Mouse (Mus musculus) gastrocnemius, adult 18-20 months (tissue): ENCODE data around the gene Aldh3b3. TPM values are rescaled to one million over a fixed set of nuclear protein-coding genes. Genes with fewer than 3 reads are reported as not detected.
A peak's percentile ranks its signal among the peaks of the same experiment; 100 is the strongest.
"Not testable (repeated sequence)": the region's sequence is repeated elsewhere in the genome, so short reads cannot be mapped to it uniquely, and the experiment has no call there.

ENCODE experiments used
- DNase-seq: peaks from one replicate; pipeline ENCODE4 v3.0.0; 2021; ENCODE audit warnings: low spot score
- total RNA-seq, 2 experiments: library from RNA; stranded (reverse); gene quantifications; 2 replicates each; pipeline ENCODE4 v1.2.3; 2021

The Aldh3b3 gene
- total RNA-seq, 2 experiments from 2014 or later: not detected

DNA sequence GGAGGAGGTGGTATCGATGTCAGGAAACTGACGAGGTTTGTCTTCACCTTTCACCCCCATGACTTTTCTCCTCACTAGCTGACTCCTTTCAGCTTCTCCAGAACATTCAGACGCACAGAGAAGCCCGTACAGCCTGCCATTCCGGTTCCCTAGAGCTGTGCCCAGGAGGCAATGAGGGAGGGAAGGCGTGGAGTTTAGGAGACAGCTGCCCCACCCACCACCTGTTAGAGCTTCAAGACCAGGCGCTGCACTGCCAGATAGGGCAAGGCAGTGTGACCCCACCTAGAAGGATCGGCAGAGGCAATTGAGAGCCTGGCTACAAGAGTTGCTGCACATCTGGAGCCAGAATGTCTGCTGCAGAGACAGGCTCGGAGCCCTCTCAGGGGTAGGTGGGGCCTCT lies 13.8 kb downstream of the Aldh3b3 start, which contains the start of gene Aldh3b2:
Gene Aldh3b2 (plus strand): TSS at position 100 of the 400 bp plus-strand sequence.
- DNase-seq: no peak

DNA sequence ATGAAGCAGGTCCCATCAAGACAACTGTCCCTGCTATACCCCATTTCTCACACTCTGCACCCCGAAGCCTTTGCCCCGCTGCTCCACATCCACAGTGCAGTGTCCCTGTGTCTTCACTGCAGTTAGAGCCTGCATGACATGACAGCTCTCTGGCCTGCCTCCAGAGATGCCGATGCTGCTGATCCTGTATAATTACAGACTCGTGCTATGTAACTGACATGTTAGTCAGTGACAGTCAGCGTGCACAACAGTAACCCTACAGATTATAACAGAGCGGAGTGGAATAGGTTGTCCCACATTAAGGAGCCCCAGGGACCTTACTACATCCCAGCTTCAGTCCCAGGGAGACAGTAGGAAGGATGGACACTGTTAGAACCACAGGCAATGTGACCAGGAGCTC lies 16.2 kb downstream of the Aldh3b3 start:
- DNase-seq: not testable (repeated sequence)

DNA sequence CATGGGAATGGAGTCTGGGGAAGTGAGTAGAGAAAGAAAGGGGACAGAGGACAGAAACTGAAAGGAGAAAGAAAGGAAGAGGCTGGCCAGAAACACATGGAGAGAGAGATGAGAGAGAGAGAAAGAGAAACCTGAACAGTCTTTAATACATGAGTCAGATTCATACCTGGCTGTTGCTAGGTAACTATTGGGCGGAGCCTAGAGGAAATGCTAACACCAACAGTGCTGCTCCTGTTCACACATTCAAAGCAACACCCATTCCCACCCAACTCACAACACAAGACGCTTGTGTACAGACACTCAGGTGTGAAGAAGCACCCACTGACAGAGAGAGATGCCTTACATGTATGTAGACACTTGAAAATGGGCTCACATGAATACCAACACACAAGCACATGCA lies 17.4 kb downstream of the Aldh3b3 start:
- DNase-seq: no peak

DNA sequence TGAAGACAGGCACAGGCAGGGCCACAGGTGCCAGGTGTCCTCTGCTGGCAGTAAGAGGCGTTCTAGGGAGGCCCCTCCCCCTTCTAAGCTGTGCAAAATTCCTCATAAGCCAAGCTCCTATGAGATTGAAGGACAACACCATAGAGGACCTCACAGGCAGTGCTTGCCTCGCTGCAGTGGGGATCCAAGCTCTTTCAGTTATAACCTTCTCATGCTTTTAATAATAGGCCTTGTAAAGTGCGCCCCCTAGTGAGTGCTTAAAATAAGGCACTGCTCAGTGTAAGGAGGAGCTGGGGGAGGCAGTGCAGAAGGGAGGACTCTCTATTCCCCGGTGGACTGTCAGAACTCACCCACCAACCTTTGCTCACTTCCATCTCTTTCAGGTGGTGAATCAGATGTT lies 21.9 kb downstream of the Aldh3b3 start:
- peak; percentile 87 for DNase-seq

DNA sequence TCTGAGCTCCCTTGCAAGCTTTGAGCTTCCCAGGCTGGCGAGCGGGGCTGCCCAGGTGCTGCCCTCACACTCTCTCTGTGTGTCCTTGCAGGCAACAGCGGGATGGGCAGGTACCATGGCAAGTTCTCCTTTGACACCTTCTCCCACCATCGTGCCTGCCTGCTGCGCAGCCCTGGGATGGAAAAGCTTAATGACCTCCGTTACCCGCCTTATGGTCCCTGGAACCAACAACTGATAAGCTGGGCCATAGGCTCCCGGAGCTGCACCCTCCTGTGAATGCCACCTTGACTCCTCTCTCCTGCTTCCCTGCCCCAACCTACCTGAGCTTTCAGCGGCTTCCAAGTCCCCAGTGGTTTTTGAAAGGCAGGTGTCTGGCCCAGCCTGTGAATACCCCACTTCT lies 22.5 kb downstream of the Aldh3b3 start:
- no peak for DNase-seq

DNA sequence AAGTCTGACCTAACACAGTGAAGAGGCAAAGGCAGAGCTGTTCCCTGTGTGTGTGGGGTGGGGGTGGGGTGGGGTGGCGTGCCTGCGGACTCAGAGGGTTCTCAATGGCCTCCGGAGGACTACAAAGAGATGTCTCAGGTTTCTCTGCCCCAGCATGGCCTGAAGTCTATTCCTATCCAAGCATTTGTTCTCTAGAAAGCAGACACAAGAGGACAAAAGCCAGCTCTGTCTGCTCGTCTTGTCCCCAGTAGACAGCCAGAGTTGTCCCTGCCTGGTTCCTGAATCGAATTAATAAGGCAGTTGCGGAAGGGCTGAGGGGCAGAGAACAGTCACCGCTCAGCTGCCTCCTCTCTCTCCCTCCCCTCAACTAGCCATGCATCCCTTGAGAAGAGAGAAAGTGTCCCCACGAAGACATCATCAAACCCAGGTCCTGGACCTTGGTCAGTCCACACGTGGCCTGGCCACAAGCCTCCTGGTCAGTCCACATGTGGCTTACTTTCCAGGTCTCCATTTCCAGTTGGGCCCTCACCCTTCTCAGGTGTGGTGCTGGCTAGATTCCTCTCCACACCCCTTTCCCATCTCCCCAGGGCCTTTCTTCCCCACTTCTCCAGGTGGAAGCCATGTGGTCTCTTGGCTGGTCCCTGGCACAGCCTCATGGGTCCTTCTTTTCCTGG lies 25.2 kb downstream of the Aldh3b3 start:
- no peak for DNase-seq

DNA sequence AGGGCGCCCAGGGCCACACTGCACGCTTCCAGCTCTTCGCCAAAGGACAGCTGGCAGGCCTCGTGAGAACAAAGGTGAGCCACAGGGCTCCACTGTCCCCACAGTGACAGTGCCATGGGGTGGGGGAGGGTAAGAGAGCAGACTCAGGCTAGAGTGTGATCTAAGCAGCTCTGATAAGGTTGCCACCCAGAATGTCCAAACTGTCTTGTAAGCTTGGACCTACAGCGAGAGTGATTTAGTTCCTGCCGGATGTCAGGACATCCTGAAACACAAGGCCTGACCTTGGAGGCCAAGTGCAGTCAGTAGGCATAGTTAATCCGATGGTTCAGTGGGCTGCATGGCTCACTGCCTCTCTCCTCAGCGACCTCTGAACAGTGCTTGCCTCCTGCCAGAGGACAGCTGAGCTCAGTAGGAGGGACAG lies 26.8 kb downstream of the Aldh3b3 start:
- no peak for DNase-seq

DNA sequence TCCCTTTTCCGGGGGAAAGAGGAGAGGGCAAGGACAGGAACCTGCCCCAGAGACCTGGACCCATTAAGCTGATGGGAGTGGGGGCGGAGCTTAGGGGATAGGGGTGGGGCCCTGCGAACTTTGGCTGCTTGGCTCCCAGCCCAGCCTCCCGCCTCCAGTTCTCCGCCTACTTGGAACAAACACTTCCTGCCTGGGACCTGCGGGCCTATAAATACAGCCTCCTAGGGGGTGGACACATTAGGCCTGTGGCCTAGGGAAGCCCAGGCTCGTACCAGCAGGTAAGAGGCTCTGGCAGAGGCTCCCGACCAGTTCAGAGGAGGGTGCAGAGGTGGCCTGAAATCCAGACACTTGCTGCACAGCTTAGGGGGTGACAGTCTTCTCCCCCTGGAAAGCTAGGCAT lies 27.9 kb downstream of the Aldh3b3 start, which contains the start of gene Acy3:
Gene Acy3 (plus strand): TSS at position 237 of the 400 bp plus-strand sequence.
- DNase-seq: peak; percentile 80

DNA sequence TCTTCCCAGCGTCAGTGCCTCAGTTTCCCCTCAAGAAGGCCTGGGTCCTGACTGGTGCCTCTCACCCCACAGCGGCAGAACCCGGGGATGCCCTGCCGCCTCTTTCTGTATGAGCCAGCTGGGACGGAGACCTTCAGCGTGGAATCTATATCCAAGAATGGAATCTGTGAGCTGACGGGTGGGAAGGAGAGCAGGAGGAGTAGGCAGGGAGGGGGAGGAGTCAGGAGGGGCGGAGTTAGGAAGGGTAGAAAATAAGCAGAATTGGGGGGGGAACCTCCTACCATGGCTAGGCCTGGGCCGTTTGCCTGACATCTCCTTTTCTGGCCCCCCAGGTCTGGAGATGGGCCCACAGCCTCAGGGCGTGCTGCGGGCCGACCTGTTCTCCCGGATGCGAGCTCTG lies 29.6 kb downstream of the Aldh3b3 start:
- no peak for DNase-seq

DNA sequence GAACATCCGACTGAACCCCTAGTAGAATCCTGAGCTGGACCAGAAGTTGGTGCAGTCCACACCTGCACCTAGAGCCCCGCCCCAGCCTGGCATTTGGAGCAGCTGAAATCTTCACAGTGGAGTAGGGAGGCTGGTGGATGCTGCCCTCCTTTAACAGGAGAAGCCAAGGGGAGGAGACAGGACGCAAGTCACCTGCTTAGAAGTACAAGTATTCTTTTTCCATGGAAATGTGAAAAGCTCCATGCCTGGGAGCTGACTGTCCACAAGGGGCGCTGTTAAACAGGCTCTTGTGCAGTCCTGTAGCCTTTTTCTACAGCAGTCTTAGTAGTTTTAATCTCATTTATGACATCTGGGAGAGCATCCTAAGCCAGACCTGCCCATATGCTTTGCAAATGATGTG lies 30.3 kb downstream of the Aldh3b3 start:
- no peak for DNase-seq

DNA sequence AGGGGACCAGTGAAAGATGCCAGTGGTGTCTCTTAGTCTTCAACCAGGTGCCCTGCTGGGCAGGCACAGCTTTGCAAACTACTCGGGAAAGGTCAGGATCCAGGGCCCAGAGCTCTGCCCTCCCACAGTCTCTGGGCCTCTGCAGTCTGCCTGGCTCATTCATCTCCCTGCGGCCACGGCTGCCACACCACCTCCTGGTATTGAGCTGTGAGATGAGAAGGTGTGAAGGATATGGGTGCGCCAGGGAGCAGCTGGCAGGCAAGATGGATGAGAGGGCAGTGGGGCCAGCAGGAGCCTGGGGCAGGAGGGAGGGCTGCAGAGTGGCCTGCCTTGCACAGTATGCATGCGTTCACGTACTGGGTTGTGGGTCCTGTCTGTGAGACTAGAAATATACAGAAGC lies 32.4 kb downstream of the Aldh3b3 start:
- peak; percentile 27 for DNase-seq

DNA sequence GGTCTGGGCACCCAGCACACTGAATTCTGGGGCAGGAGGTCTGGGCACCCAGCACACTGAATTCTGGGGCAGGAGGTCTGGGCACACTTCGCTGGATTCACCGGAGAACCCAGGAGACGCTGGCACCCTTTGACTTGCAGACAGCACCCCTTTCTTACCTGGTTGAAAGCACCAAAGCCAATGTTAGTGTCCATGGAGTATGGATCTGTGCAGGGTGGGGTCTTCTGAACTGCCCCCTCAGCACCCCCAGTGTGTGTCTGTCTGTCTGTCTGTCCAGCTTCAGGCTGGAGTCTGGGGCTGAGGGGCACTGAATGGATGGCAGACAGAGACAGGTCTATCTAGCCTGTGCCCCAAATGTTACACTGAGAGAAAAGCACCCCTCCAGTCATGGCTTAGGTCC lies 33.1 kb downstream of the Aldh3b3 start:
- DNase-seq: no peak

DNA sequence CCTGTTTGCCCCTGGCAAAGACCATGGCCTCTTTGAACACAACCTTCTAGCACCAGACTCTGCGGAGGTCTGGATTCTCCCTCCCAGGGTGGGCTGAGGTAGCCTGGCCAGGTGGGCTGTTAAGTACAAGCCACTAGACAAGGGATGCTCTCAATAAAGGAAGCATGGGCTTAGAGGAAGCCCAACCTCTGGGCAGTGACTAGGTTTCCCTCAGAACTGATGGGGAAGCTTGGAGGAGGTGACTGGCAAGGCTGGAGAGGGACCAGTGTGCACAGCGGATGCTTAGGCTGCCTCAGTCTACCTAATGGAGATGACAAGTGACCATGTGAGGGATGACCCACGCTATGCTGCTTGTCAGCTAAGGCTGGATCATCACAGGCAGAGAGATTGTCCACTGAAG lies 33.5 kb downstream of the Aldh3b3 start:
- DNase-seq: no peak

DNA sequence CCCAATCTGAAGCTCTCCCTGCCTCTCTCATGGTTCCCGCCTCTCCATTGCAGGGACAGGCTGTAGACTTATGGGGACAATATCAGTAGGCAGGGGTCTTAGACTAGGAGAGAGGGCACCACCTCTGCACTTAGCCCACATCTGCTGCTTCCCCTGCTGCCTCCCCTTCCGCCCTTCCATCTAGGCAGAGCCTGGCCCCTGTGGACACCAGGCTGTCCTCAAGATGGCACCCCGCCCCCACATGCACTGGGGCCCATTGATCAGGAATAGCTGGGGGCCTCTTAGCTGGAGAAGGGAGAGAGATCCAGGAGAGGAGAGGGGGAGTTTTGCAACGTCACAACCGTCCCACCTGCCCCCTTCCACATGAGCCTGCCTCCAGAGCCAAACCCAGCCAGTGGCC lies 34.0 kb downstream of the Aldh3b3 start, which contains the start of gene Tbx10:
Gene Tbx10 (plus strand): TSS at position 337 of the 400 bp plus-strand sequence.
- no peak for DNase-seq

DNA sequence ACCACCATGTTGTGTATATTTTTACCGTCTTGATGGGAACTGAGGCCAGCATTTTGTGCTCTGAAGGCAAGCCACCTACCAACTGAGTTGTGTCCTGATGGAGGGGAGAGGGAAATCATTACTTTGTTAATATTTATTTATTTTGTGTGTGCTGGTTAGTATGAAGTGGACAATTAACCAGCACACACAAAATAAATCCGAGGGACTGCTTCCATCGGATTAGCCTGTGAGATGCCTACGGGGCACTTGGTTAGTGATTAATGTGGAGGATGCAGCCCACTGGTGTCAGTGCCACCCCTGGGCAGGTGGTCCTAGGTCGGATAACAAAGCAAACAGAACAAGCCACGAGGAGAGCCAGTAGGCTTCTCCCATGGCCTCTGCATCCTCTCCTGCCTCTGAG lies 36.5 kb downstream of the Aldh3b3 start:
- no peak for DNase-seq

DNA sequence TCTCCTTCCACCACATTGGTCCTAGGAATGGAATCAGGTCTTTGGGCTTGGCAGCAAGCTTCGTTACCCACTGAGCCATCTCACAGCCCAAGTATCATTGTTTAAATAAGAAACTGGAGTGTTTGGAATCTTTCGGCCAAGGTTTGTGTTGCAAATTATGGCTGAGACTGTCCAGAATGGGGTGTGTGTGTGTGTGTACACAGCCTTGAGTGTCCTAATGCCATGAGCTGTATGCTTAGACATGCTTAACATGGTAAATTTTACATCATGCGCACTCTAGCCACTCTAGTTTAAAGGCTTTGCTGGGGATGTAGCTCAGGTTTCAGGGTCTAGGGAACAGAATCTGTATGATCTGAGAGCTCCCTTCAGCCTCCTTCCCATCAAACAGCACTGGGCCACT lies 37.1 kb downstream of the Aldh3b3 start:
- no peak for DNase-seq

DNA sequence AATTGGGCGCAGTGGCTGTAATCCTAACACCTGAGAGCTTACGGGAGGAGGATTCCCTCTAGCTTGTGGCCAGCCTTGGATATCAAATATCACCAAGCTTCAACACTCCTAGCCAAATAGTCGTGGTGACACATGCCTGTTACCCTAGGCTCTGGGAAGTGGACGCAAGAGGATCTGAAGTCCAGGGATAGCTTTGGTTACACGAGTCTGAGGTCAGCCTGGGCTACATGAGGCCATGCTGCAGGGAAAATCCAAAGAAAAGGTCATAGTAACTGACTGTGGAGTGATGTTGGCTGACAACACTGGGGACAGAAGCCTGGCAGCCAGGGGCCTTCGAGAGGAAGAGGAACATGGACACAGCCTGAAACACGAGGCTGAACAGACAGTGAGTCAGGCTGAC lies 37.7 kb downstream of the Aldh3b3 start:
- peak; percentile 29 for DNase-seq

DNA sequence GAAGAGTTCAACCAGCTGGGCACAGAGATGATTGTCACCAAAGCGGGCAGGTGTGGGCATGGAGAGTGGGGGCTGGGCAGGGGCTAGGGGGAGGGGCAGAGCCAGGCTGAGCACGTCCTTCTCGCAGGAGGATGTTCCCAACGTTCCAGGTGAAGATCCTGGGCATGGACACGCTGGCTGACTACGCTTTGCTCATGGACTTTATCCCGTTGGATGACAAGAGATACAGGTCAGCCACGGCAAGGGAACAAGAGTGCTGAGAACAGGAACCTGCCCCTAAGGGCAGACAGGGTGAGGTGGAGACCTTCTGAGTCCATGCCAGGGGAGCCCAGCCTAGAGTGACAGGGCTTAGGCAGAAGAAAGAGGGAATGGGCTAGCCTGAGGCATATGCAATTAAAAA lies 38.3 kb downstream of the Aldh3b3 start:
- no peak for DNase-seq

DNA sequence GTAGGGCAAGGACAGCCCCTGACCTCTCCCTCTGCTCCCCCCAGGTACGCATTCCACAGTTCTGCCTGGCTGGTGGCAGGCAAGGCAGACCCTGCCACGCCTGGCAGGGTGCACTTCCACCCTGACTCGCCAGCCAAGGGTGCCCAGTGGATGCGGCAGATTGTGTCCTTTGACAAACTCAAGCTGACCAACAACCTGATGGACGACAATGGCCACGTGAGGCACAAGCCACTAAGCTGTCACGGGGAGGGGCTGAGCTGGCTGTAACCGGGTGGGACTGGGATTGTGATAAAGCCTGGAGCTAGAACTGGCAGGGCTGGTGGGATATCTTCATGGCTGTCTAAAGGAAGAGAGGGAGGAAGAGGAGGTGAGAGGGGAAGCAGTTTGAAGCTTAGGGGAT lies 38.8 kb downstream of the Aldh3b3 start:
- DNase-seq: no peak

DNA sequence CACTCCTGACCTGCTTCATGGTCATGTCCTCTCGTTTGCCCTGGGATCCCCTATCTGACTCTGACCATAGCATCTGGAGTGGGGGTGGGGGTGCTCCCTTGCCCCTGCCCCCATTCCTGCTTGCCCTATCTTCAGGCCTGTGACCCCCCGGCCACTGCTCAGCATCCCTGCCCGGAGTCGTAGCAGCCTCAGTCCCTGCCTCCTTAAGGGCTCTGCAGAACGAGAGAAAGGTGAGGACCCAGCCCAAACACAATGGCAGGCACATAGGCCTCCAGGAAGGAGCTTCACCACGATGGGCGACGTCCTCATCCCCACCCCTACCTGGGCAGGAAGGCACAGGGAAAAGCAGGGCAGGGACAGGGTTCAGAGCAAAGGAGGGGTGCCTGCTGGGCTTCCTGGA lies 39.9 kb downstream of the Aldh3b3 start:
- DNase-seq: no peak

DNA sequence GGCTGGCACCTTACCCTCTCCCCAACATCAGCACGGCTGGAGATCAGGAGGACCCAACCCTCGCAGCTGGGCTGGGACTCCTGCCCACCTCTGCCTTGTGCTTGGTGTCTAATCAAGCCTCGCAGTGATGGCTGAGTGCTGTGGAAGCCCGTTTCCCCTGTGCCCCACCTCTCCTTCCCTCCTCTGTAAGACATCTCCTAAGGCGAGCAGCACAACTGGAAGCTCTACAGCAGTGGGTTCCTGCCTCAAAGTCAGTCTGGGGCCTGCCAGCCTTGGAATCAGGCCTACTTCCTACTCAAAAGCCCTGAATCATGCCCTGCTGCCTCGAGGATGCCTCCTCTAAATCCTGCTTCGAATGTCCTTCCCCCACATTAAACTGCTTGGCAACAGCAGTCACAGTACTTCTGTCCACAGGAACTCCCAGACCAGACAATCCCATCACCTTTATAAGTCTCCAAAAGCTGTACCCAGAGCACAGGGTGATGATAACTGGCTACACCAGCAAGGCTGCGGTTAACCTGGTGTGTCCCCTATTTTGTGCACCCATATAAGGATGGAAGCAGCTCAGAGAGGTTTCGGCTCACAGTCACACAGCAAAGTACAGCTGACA lies 40.8 kb downstream of the Aldh3b3 start:
- no peak for DNase-seq

DNA sequence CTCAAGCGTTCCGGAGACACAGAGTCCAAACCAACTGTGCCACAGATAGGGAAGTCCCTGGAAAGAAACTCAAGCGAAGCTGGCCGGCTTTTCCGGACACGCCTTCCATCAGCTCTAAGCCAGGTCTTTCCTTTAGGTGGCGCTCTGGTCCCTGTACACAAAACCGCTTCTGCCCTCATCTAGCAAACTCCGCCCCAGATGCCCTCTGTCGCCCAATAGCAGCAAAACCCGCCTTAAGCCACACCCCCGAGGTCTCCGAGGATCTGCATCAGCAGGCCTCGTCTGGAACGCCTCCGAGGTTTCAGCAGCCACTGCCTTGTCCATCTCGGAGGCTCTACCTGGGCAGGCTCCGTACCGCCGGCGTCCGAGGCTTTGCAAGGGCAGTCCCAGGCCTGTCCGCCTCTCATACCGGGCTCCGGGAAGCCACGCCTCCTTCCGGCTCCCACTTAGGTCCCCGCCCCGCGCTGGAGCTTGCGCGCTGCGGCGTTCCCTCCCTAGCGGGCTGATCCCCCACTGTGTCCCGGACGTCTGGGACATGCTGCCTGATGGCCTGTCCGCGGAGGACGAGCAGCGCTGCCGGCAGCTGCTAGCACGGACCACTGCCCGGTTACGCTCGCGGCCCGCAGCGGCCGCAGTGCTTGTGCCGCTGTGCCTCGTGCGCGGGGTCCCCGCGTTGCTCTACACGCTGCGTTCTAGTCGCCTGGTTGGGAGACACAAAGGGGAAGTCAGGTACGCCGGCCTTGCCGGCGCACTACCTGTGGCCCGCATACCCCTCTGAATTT lies 41.9 kb downstream of the Aldh3b3 start, which contains the start of the genes Nudt8 and Gm49405:
Gene Nudt8 (plus strand): TSS at position 462 of the 782 bp plus-strand sequence.
Gene Gm49405 (plus strand): TSS at position 508 of the 782 bp plus-strand sequence.
- peak; percentile 98 for DNase-seq
